Mouse (Mus musculus): ENCODE results near the gene Prss8. TPM values are rescaled to one million over a fixed set of nuclear protein-coding genes. Genes with fewer than 3 reads are reported as not detected.
A peak's percentile ranks its signal among the peaks of the same experiment; 100 is the strongest.

Gene Prss8
- total RNA-seq, 2 experiments from 2014 or later: 0.26 to 0.38 TPM

GRCm38 (mm10) chr7:127887191-127887590 lies 42.7 kb downstream of the Prss8 start:
- TF ChIP-seq CTCF (IDR thresholded peaks at IDR 0.05): no peak
- H3K4me3 ChIP-seq: no peak overlapping the region
- no peak overlapping the region for H3K27ac ChIP-seq
- no peak for DNase-seq (ENCODE audit: extremely low spot score in 1 of 2, low spot score in 2 of 2)
- intact Hi-C loops (cut with DNase I): no loop called here

GRCm38 (mm10) chr7:127886551-127886950 lies 43.4 kb downstream of the Prss8 start:
- Histone ChIP-seq H3K27ac (no peak overlapping the region), H3K4me3 (no peak overlapping the region)
- no peak for DNase-seq (ENCODE audit: extremely low spot score in 1 of 2, low spot score in 2 of 2)
- intact Hi-C loops (cut with DNase I): no loop called here
- TF ChIP-seq CTCF (IDR thresholded peaks at IDR 0.05): no peak

DNA sequence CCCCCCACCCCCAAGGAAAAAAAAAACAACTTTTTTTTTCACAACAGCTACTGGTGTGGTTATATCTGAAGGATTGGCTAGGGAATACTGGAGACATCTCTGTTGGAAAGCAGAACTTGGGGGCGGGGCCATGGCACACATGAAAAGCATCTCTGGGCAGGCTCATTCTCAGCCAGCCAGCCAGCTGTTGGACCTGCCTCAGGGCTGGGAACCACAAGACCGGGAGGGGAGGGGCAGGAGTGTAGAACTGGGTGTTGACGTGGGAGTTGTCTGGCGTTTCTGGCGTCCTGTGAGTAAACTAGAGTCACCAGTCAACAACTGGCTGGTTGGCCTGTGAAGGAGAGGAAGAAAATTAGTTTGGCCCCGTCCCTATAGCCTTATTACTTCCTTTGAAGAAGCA lies 44.0 kb downstream of the Prss8 start:
- H3K27ac ChIP-seq: no peak overlapping the region

DNA sequence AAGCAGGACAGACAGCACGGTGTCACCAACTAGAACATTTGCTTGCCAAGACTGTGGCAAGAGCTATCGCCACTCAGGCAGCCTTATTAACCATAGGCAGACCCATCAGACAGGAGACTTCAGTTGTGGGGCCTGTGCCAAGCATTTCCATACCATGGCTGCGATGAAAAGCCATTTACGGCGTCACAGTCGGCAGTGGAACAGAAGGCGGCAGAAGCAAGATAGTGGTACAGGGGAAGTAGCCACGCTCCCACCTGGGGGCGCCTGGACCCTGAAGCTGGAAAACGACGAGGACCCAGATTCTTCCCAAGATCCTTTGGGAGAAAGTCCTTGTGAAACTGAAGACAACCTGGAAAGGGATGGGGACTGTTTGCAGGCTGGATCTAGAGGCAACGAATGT lies 49.5 kb downstream of the Prss8 start:
- no peak overlapping the region for H3K27ac ChIP-seq
- no peak overlapping the region for H3K4me3 ChIP-seq
- no peak for DNase-seq (ENCODE audit: extremely low spot score in 1 of 2, low spot score in 2 of 2)
- TF ChIP-seq CTCF (IDR thresholded peaks at IDR 0.05): no peak
- intact Hi-C loops (cut with DNase I): no loop called here

More for the DNA sequence above, 44.0 kb downstream of the Prss8 start:
- peak in 1 of 2 experiments; percentile 36 for DNase-seq (ENCODE audit: extremely low spot score in 1 of 2, low spot score in 2 of 2)
- no peak for TF ChIP-seq CTCF (IDR thresholded peaks at IDR 0.05)
- no peak overlapping the region for H3K4me3 ChIP-seq
- intact Hi-C loops (cut with DNase I): no loop called here

- intact Hi-C loops (cut with DNase I): loop anchor here (2.0 to 5.0 kb wide), 2 partner anchors 14 to 57 kb away; partner anchors contain the start of genes Stx1b and Stx4a
- Histone ChIP-seq H3K4me3 (no peak overlapping the region), H3K27ac (no peak overlapping the region)
- TF ChIP-seq CTCF (IDR thresholded peaks at IDR 0.05): no peak
- no peak for DNase-seq (ENCODE audit: extremely low spot score in 1 of 2, low spot score in 2 of 2)
Measured at GRCm38 (mm10) chr7:127879301-127879700, 50.6 kb downstream of the Prss8 start.

DNA sequence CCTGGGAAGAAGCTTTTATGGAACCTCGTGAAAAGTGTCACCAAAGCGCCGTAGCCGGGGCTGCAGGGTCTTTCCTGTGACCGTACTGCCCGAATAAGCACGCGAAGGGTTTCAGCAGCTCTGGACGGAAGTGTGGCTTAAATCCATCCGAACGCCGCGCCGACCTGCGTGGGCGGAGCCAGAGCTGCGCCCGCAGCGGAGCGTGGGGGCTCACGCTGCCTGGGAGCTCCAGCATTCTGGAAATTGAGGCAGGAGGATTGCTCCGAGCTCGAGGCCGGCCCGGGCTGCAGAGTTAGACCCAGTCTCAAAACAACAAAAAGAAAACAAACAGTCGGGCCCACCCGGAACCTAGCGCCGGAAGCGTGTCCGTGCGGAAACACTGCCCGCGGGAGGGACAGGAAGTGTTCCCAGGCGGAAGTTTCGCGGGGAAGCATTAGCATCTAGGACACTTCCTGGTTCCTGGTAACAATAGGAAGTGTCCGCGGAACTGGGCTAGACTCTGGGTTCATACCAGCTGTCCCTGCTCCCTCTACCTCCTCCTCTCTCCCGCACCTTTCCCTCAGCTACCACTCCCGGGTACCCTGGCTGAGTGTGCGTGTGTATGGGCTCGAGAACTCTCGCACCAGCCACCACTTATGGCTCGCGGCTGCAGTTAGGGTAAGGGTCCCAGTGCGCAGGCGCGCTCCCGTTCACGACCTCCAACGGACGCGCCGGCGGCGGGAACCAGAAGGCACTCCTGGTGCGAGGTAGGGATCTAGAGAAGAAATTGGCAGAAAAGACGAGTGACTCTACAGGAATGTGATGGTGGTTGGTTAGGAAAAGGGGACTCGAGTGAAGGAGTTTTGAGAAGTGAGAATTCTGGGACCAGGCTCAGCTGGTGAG lies 53.2 kb downstream of the Prss8 start, which contains the start of gene Zfp668:
Gene Zfp668 (minus strand): TSS at position 362 of the 882 bp plus-strand sequence.
- peak within 1 kb of the TSS; percentile 99 for H3K27ac ChIP-seq
- TF ChIP-seq CTCF (IDR thresholded peaks at IDR 0.05): no peak
- intact Hi-C loops (cut with DNase I): loop anchor here (2.0 to 5.0 kb wide), 2 partner anchors 36 to 54 kb away; partner anchors contain the start of genes Kat8, Stx1b and Stx4a
- H3K4me3 ChIP-seq: peak within 1 kb of the TSS; percentile 68
- peak; percentile 87 to 89 for DNase-seq (ENCODE audit: extremely low spot score in 1 of 2, low spot score in 2 of 2)

- Histone ChIP-seq H3K27ac (peak within 1 kb of the TSS; percentile 99), H3K4me3 (peak within 1 kb of the TSS; percentile 68)
- TF ChIP-seq CTCF (IDR thresholded peaks at IDR 0.05): no peak
- DNase-seq (ENCODE audit: extremely low spot score in 1 of 2, low spot score in 2 of 2): peak; percentile 71 to 74
- intact Hi-C loops (cut with DNase I): loop anchor here (2.0 to 5.0 kb wide), 2 partner anchors 37 to 54 kb away; partner anchors contain the start of genes Kat8, Stx1b and Stx4a
Measured at GRCm38 (mm10) chr7:127876041-127876466, 53.9 kb downstream of the Prss8 start, which contains the start of gene Zfp646. Gene Zfp646 (plus strand): TSS chr7:127876221.

Other genes with a start within 250 kb of the Prss8 start
- gene Bcl7c, start 221.2 kb downstream of the Prss8 start, total RNA-seq (2021): 10 to 100 TPM; 32.7 to 39.9 TPM
- 1 to 10 TPM; 2.8 to 3.8 TPM for gene Ctf1, start 217.4 kb downstream of the Prss8 start, total RNA-seq (2021)
- gene Ctf2, start 197.9 kb downstream of the Prss8 start, total RNA-seq (2021): not detected
- gene Fbxl19, start 185.6 kb downstream of the Prss8 start, total RNA-seq (2021): 10 to 100 TPM; 72.4 to 81.5 TPM
- 10 to 100 TPM; 19.8 to 21.8 TPM for gene Orai3, start 160.3 kb downstream of the Prss8 start, total RNA-seq (2021)
- gene Setd1a, start 153.4 kb downstream of the Prss8 start, total RNA-seq (2021): 10 to 100 TPM; 48.8 to 55.2 TPM
- 1 to 10 TPM; 4.2 to 4.3 TPM for gene Gm49388, start 144.5 kb downstream of the Prss8 start, total RNA-seq (2021)
- 1 to 10 TPM; 4.2 to 4.5 TPM for gene Hsd3b7, start 129.5 kb downstream of the Prss8 start, total RNA-seq (2021)
- 10 to 100 TPM; 85.7 to 98.9 TPM for gene Stx4a, start 105.8 kb downstream of the Prss8 start, total RNA-seq (2021)
- gene Stx1b, start 105.6 kb downstream of the Prss8 start, total RNA-seq (2021): 100 to 1,000 TPM; 449 to 456 TPM
- gene Zfp646, start 53.9 kb downstream of the Prss8 start, total RNA-seq (2021): 10 to 100 TPM; 34.2 to 34.6 TPM
- 10 to 100 TPM; 23.3 to 24.1 TPM for gene Zfp668, start 53.3 kb downstream of the Prss8 start, total RNA-seq (2021)
- 1 to 10 TPM; 2.1 to 2.8 TPM for gene Prss53, start 39.1 kb downstream of the Prss8 start, total RNA-seq (2021)
- gene Gm21974, start 34.6 kb downstream of the Prss8 start, total RNA-seq (2021): not detected
- 10 to 100 TPM; 22.0 to 23.4 TPM for gene Vkorc1, start 34.5 kb downstream of the Prss8 start, total RNA-seq (2021)
- 10 to 100 TPM; 38.5 to 39.9 TPM for gene Bckdk, start 26.0 kb downstream of the Prss8 start, total RNA-seq (2021)
- gene Kat8, start 17.6 kb downstream of the Prss8 start, total RNA-seq (2021): 10 to 100 TPM; 34.7 to 35.4 TPM
- 1 to 10 TPM; 8.5 to 9.8 TPM for gene Prss36, start 16.6 kb upstream of the Prss8 start, total RNA-seq (2021)
- 100 to 1,000 TPM; 299 to 305 TPM for gene Fus, start 37.4 kb upstream of the Prss8 start, total RNA-seq (2021)
- gene Pycard, start 63.8 kb upstream of the Prss8 start, total RNA-seq (2021): 1 to 10 TPM; 1.5 to 3.7 TPM
- 1 to 10 TPM; 1.0 to 1.1 TPM for gene Trim72, start 73.8 kb upstream of the Prss8 start, total RNA-seq (2021)
- gene Itgam, start 132.5 kb upstream of the Prss8 start, total RNA-seq (2021): 10 to 100 TPM in 1 of 2 experiments, 1 to 10 TPM in 1; 9.2 to 10.9 TPM
- not detected for gene Gm49368, start 132.6 kb upstream of the Prss8 start, total RNA-seq (2021)
- gene Itgax, start 199.4 kb upstream of the Prss8 start, total RNA-seq (2021): under 1 TPM in 1 of 2 experiments, not detected in 1; 0.07 TPM
- not detected for gene Itgad, start 224.3 kb upstream of the Prss8 start, total RNA-seq (2021)